Mouse (Mus musculus): Measurements from ENCODE around the gene Nfia.

Nfia gene

DNA sequence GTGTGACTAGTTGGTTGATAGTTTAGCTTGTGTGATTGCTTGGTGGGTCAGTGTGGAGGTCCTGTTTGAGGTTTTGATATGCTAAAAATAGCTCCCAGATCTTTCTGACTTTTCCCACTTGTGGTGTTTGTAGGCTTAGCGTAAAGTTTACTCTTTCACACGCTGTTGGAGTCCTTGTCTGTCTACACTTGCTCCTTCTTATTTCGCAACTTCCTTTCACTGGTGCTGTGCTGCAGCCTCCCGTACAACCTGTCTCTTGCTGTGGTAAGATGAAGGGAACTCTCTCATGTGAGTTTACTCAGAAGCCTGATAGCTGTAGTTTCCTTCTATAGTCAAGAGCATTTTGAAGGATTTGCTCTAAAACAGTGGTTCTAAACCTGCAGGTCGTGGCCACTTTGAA lies 69.2 kb downstream of the Nfia start:
- no peak for DNase-seq

DNA sequence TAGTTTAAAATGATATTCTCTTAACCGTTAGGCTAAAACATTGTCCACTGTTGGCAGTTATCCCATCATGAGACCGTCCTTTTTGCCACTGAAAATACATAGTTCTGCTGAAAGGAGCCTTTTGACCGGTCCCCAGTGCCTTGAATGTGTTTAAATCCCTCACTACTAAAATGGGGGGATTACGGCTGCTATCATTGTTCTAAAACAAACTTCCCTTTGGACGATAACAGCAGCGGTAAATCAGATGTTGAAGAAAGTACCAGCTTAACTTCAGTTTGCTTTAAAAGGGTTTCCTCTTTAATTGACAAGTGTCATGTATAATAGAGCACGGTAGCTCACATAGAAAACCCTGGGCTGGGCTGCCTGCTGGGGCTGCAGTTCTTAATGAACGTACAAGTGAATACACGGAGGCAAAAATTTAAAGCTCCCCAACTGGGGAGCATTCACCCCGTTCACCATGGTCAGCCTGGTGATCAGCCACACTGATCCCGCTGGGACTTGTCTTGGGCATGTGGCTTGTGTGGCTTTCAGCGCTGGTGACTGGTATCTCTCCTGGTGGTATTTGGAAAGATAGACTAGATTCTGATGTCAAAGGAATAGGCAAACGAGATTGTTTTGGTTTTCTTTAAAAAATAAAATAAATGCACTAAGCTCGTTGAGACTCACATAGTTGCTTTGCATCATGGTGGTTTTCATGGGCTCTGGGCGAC lies 71.6 kb downstream of the Nfia start:
- DNase-seq: no peak

DNA sequence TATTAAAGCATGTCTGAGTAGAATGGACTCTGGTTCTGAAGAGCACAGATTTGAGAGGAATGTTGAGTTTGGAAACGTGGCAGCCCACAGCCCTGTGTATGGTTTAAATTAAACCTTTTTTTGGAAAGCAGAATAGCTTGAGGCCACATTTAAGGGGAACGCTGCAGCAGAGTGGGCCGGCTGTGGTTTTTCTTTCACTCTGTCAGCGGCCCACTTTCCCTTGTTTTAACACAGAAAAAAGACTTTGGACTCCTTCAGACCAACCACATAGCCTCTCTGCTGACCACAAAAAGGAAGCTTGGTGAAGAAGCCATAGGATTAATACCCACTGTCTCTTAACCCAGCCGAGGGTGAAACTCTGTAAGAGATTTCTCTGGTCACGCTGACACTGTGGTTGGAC lies 72.4 kb downstream of the Nfia start:
- no peak for DNase-seq

DNA sequence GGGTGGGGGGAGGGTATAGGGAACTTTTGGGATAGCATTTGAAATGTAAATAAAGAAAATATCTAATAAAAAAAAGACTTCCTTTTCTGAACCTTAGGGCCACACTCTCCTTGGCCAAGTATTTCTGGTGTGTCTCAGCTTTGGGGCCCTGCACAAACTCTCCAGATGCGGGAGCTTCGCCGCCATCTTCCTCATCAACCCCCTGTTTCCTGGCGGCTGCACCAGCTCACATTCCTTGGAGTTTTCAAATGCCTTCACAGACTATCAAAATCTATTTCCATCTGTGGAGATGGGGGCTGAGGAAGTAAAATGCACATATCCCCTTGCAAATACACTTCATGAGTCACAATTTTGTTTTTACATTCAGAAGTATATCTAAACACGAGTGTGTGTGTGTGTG lies 75.1 kb downstream of the Nfia start:
- no peak for DNase-seq

DNA sequence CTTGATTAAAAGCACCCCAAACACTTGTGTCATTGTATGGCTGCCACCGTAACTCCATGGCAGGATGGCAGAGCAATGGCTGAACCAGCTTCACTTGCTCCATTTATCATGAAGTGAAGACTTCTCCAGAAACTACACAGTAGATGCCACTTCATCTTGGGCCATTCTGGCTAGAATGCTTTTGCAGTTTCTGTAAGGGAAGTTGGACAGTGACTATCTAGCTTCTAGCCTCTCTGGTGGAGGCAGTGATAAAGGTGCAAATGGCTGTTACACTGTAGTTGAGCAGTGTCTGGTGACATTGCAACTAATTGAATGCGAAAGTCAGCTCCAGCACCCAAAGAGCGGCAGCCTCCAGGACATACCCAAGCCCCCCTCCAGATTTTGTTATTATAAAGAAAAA lies 78.5 kb downstream of the Nfia start:
- no peak for DNase-seq

GRCm38 (mm10) chr4:97851698-97852097 lies 79.2 kb downstream of the Nfia start:
- no peak for DNase-seq

GRCm38 (mm10) chr4:97852626-97853025 lies 80.1 kb downstream of the Nfia start:
- no peak for DNase-seq

DNA sequence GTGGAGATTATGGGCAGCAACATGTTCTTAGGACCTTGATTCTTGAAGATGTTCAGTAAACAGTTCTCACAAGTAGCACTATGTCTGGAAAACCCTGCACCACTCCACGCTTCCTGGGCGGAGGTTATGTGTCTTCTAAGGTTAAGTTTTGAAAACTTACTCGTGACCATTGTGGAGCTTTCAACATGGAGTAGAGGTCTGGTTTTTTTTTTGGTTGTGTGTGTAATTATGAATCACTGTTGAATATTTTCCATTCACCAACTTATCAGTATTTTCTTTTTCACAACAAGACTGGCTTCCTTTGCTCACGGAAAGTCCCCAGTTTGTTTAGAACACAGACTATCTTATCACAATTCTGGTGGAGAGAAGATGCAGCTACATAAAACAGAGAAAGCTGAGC lies 82.2 kb downstream of the Nfia start:
- DNase-seq: no peak

GRCm38 (mm10) chr4:97855712-97856420 lies 83.3 kb downstream of the Nfia start:
- no peak for DNase-seq

DNA sequence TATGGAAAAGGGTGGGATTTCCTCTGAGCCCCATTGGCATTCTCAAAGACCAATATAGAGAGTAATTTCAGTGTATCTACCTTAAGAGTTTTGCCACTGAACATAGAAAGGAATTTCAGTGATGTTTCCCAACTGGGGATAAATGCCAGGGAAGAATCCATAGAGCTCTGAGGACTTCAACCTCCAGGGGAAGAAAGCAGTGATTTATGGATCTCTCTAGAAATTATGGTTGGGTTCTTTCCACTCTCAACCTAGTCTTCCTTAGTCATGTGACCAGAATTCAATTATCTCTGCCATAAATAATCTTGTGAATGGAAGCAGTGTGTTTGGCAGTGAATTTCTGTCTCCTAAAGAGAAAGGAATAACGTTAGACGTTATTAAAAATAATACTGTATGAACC lies 85.0 kb downstream of the Nfia start:
- no peak for DNase-seq

DNA sequence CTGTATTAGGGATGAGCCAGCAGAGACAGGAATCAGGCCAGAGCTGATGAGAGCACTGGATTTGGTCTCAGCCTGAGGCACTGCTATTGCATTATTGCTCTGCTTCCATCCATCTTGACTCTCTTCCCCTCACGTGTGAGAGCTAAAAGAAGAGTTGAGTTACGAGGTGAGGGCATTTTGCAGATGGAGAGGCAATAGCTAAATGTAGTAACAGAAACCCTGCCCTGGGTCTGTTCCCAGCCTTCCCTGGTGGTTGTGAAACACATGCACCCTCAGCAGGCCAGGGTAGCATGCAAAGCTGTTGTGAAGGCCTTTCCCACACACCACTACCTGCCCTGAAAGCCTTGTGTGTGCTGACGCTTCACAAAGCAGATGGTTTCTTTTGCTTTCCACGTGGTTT lies 86.9 kb downstream of the Nfia start:
- no peak for DNase-seq

DNA sequence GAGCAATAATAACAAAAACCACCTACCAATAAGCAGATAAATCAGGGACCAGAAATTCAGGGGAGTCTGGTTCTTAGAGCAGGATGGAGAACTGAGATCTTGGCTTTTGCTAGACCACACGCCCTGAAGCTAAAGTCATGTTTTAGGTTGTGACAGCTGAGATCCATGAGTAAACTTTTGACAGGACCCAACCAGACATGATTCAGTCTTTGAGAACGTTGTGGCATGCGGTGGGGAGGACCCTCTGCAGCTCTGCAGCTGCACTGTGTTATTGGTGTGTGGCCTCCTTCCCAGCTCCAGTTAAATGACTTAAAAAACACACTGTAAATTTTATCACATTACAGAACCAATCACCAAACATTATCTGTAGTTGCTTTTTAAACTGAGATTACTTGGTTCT lies 87.8 kb downstream of the Nfia start:
- no peak for DNase-seq

DNA sequence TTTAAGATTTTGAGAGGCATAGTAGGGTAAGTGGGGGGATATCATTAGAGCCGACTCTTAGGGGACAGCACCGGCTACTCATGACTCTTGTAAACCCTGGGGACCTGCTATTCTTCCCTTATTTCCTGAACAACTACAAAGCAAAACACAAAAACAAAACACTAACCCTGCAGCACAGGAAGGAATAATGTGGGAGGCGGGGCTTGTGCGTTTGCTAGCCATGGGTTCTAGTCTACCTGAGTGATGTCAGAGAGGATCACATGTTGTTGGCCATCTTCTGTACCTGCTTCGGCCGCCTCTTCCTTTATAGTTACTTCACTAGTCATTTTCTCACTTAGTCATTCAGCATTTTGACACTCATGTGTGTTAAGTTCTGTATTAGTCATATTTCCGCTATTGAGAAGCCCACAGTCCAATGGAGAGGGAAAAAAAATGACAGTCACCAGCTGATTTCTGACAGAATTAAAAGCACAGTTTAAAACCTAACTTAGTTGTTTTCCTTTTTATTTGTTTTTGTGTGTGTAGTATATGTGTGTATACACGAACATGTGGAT lies 88.3 kb downstream of the Nfia start:
- no peak for DNase-seq

DNA sequence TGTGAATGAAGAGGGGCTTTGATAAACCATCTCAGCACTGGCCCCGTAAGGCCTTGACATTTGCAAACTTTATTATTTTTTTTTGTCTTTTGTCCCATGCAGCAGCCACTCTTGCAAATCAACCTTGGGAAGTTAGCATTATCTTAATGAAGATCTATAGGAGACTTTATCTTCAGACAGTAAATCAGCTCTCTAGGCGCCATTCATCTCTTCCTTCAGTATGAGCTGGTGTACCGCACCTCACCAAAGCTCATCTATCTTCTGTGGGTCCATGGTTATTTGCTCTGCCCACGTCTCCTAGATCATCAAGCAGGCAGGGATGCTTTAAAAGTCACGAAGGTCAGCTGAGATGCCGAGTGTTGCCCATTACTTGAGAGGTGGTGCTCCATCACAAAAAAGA lies 89.8 kb downstream of the Nfia start:
- DNase-seq: no peak

DNA sequence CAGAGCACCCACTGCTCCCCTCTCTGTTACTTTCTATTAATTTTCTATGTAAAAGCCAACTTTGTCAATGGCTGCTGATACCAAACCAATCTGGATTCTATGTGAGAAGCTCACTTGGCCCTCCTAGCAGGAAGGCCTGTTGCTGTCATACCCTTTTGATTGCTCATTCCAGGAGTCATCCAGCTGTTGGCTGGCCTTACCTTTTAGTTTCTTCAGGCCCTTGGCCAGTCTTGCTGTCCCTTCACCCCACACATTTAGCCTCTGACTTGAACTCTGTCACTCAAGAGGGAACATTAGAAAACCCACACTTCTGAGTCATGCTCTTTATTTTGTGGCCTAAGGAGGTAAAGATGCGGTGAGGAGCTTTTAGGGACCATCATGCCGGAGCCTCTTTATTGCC lies 91.7 kb downstream of the Nfia start:
- DNase-seq: no peak

DNA sequence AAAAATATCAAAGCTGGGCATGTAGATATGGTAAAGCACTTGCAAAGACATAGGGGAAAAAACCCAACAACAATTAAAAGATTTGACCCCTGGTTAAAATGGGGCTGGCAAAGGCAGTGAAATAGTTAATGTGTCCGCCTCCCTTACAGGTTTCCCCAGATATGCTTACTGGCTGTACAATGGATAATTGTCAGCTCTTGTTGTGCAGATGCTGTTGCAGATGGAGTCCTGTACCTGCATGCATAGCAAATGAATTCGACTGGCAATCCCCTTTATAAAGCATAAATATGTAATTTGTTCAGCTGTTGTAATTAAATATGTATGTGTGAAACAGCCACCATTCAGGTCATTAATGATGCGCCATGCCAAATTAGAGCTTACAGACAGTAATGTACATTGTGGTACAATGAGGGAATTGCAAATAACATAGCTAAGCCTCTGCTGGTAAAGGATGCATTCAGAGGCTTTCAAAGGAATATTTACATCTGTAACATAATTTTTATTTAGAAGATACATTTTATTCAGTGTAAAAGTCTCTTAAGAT lies 92.9 kb downstream of the Nfia start:
- DNase-seq: no peak

DNA sequence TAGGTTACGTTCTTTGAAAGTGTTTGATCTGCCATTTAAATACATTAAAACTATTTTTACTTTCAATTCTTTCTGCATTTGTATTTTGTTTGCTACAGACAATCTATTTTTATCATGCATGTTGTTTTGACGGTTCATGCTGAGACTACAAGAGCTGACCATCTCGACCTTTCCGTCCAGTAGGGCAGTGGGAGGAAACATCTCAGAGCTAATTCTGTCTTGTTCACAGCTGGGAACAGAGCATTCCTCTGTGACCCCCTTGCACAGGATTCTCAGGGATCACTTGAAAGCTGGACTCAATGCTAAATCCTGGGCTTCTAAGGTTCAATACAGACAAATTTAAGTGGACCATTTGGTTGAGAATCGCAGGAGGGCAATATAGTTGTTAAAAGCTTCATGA lies 93.9 kb downstream of the Nfia start:
- DNase-seq: no peak

GRCm38 (mm10) chr4:97868307-97868937 lies 95.9 kb downstream of the Nfia start:
- no peak for DNase-seq

- no peak for DNase-seq
Observed at GRCm38 (mm10) chr4:97868938-97869440, 96.5 kb downstream of the Nfia start.

- DNase-seq: no peak
Observed at GRCm38 (mm10) chr4:97869451-97869850, 96.9 kb downstream of the Nfia start.

DNA sequence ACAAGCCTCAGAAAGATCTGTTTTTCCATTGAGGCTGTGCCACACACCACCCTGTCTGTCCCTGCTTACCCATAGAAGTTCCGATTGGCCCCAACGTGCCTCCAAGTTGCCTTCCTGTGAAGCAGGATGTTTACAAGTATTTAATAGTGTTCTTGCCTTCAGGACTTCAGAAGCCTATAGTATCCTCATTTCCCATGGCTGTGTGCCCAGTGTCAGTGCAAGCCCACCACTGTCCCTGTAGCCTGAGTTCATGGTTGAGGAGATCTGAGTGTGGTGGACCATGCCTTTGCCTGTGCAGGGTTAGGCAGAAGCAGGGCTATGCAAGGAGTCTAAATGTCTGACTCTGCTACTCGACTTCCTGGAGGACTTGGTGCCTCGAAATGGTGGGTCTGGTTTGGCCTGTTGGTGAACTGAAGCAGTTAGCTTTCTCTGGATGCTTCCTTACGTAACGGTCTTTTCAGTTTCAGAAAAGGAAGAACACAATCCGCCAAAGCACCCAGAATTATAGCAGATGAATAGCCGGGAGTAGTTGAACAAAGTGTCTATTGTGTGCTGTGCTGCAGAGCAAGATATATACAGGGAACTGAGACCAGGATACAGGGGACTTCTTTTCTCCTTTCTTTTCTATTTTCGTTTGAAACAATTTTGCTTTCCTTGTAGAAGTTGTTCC lies 99.4 kb downstream of the Nfia start:
- DNase-seq: no peak

- no peak for DNase-seq
Observed at GRCm38 (mm10) chr4:97874916-97875315, 102.4 kb downstream of the Nfia start.

DNA sequence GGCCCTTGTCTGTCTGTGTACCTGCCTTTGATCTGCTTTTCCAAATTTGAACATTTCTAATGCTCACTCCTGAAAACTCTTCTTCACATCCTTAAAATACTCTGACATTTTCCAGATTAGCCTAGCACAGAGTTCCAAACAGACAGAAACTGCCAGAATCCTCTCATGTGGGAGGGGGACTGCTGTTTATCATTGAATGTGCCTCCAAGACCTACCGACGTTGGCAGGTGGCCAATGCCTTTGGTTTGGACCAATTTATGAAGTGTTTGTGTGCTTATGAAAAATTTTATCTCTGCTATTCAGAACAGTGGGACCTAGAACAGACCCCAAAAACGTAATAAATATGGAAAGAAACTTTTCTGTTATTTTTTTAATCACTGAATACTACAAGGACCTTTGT lies 103.4 kb downstream of the Nfia start:
- no peak for DNase-seq
